Mouse (Mus musculus): ENCODE data around the gene Klf4. TPM values are rescaled to one million over a fixed set of nuclear protein-coding genes. Genes with fewer than 3 reads are reported as not detected.

The Klf4 gene
- 0.55 and 0.56 TPM in 2 replicates for polyA plus RNA-seq (2015; fragmentation: Nextera tagmentation; extraction: Ambion mirVana)

- DNase-seq (peak; percentile 46), ATAC-seq (ENCODE audit: low read depth) (peak; percentile 82)
- Histone ChIP-seq H3K36me3 (no peaks in the 10 kb centered on the region), H3K27me3 (peaks cover 83% of the 10 kb centered on the region), H3K4me2 (peak within 1 kb of the TSS; percentile 79), H3K27ac (no peak within 1 kb of the TSS), H3K4me3 (replicated peaks) (peak within 1 kb of the TSS; percentile 60), H3K9ac (peak within 1 kb of the TSS; percentile 45; the same call in 1 of the 2 replicates), H3K4me1 (replicated peaks) (peaks cover 22% of the 10 kb centered on the region), H3K9me3 (replicated peaks) (no peaks in the 10 kb centered on the region)
- under 1% methylated on average over 79 of the region's 99 CpGs for WGBS (ENCODE audit: insufficient replicate concordance)
These were observed at the start of gene Klf4 for GRCm38 (mm10) chr4:55532407-55533195. TSS of gene Klf4 (minus strand) at chr4:55532466.

GRCm38 (mm10) chr4:55571432-55571831 lies 39.2 kb upstream of the Klf4 start:
- no peaks in the 10 kb centered on the region for H3K9me3 ChIP-seq (replicated peaks)
- ATAC-seq (ENCODE audit: low read depth), result no peak
- H3K4me1 ChIP-seq (replicated peaks), result no peaks in the 10 kb centered on the region
- no peak for DNase-seq
- no peak overlapping the region for H3K9ac ChIP-seq
- H3K27ac ChIP-seq, result no peak overlapping the region
- 60% methylated on average over 2 of the region's 2 CpGs for WGBS (ENCODE audit: insufficient replicate concordance)
- no peak overlapping the region for H3K4me2 ChIP-seq
- H3K36me3 ChIP-seq, result no peaks in the 10 kb centered on the region
- H3K4me3 ChIP-seq (replicated peaks), result no peak overlapping the region
- H3K27me3 ChIP-seq, result peaks cover 38% of the 10 kb centered on the region

GRCm38 (mm10) chr4:55567986-55568385 lies 35.7 kb upstream of the Klf4 start:
- Histone ChIP-seq H3K9ac (no peak overlapping the region), H3K27me3 (peaks cover 50% of the 10 kb centered on the region), H3K4me1 (replicated peaks) (no peaks in the 10 kb centered on the region), H3K9me3 (replicated peaks) (no peaks in the 10 kb centered on the region), H3K4me2 (no peak overlapping the region), H3K36me3 (no peaks in the 10 kb centered on the region), H3K4me3 (replicated peaks) (no peak overlapping the region), H3K27ac (no peak overlapping the region)
- ATAC-seq (ENCODE audit: low read depth) (no peak), DNase-seq (no peak)
- WGBS (ENCODE audit: insufficient replicate concordance), result 61% methylated on average over 9 of the region's 9 CpGs

- no peak overlapping the region for H3K4me3 ChIP-seq (replicated peaks)
- ATAC-seq (ENCODE audit: low read depth), result no peak
- H3K27me3 ChIP-seq, result peaks cover 47% of the 10 kb centered on the region
- no peaks in the 10 kb centered on the region for H3K4me1 ChIP-seq (replicated peaks)
- H3K9ac ChIP-seq, result no peak overlapping the region
- WGBS (ENCODE audit: insufficient replicate concordance), result 70% methylated on average over 5 of the region's 5 CpGs
- no peak overlapping the region for H3K27ac ChIP-seq
- H3K4me2 ChIP-seq, result no peak overlapping the region
- no peaks in the 10 kb centered on the region for H3K9me3 ChIP-seq (replicated peaks)
- no peak for DNase-seq
- H3K36me3 ChIP-seq, result no peaks in the 10 kb centered on the region
These were observed 35.3 kb upstream of the Klf4 start for GRCm38 (mm10) chr4:55567575-55567974.

- H3K4me1 ChIP-seq (replicated peaks), result no peaks in the 10 kb centered on the region
- 73% methylated on average over 2 of the region's 2 CpGs for WGBS (ENCODE audit: insufficient replicate concordance)
These were observed 32.1 kb upstream of the Klf4 start for GRCm38 (mm10) chr4:55564317-55564716.

GRCm38 (mm10) chr4:55563050-55563449 lies 30.8 kb upstream of the Klf4 start:
- WGBS (ENCODE audit: insufficient replicate concordance), result 70% methylated on average over 8 of the region's 8 CpGs
- no peak overlapping the region for H3K4me3 ChIP-seq (replicated peaks)
- ATAC-seq (ENCODE audit: low read depth) (no peak), DNase-seq (no peak)
- H3K4me1 ChIP-seq (replicated peaks), result no peaks in the 10 kb centered on the region
- no peaks in the 10 kb centered on the region for H3K9me3 ChIP-seq (replicated peaks)
- peaks cover 36% of the 10 kb centered on the region; the same call in 1 of the 2 replicates for H3K27me3 ChIP-seq
- no peak overlapping the region for H3K9ac ChIP-seq
- H3K4me2 ChIP-seq, result no peak overlapping the region
- no peak overlapping the region for H3K27ac ChIP-seq
- H3K36me3 ChIP-seq, result no peaks in the 10 kb centered on the region

More at GRCm38 (mm10) chr4:55564317-55564716, 32.1 kb upstream of the Klf4 start:
- Histone ChIP-seq H3K9me3 (replicated peaks) (no peaks in the 10 kb centered on the region), H3K4me2 (no peak overlapping the region), H3K27ac (no peak overlapping the region), H3K27me3 (peaks cover 43% of the 10 kb centered on the region; the same call in 1 of the 2 replicates), H3K9ac (no peak overlapping the region), H3K4me3 (replicated peaks) (no peak overlapping the region), H3K36me3 (no peaks in the 10 kb centered on the region)
- DNase-seq (no peak), ATAC-seq (ENCODE audit: low read depth) (no peak)

GRCm38 (mm10) chr4:55562062-55562461 lies 29.8 kb upstream of the Klf4 start:
- DNase-seq (no peak), ATAC-seq (ENCODE audit: low read depth) (no peak)
- Histone ChIP-seq H3K9me3 (replicated peaks) (no peaks in the 10 kb centered on the region), H3K36me3 (no peaks in the 10 kb centered on the region), H3K4me1 (replicated peaks) (no peaks in the 10 kb centered on the region), H3K27ac (no peak overlapping the region), H3K4me2 (no peak overlapping the region), H3K27me3 (peaks cover 38% of the 10 kb centered on the region; the same call in 1 of the 2 replicates), H3K9ac (no peak overlapping the region), H3K4me3 (replicated peaks) (no peak overlapping the region)
- WGBS (ENCODE audit: insufficient replicate concordance), result 67% methylated on average over 3 of the region's 3 CpGs

- DNase-seq, result no peak
These were observed 14.6 kb upstream of the Klf4 start for GRCm38 (mm10) chr4:55546869-55547268.

GRCm38 (mm10) chr4:55542753-55543152 lies 10.5 kb upstream of the Klf4 start:
- Histone ChIP-seq H3K4me3 (replicated peaks) (no peak overlapping the region), H3K27me3 (peaks cover 33% of the 10 kb centered on the region), H3K27ac (no peak overlapping the region), H3K4me1 (replicated peaks) (no peaks in the 10 kb centered on the region), H3K4me2 (no peak overlapping the region), H3K36me3 (no peaks in the 10 kb centered on the region), H3K9ac (no peak overlapping the region), H3K9me3 (replicated peaks) (no peaks in the 10 kb centered on the region)
- WGBS (ENCODE audit: insufficient replicate concordance), result 23% methylated on average over 2 of the region's 2 CpGs
- ATAC-seq (ENCODE audit: low read depth) (no peak), DNase-seq (no peak)

More at GRCm38 (mm10) chr4:55546869-55547268, 14.6 kb upstream of the Klf4 start:
- no peak overlapping the region for H3K9ac ChIP-seq
- H3K4me2 ChIP-seq, result no peak overlapping the region
- WGBS (ENCODE audit: insufficient replicate concordance), result 76% methylated on average over 12 of the region's 12 CpGs
- H3K4me1 ChIP-seq (replicated peaks), result no peaks in the 10 kb centered on the region
- H3K27ac ChIP-seq, result no peak overlapping the region
- peaks cover 42% of the 10 kb centered on the region for H3K27me3 ChIP-seq
- H3K9me3 ChIP-seq (replicated peaks), result no peaks in the 10 kb centered on the region
- H3K4me3 ChIP-seq (replicated peaks), result no peak overlapping the region
- H3K36me3 ChIP-seq, result no peaks in the 10 kb centered on the region
- no peak for ATAC-seq (ENCODE audit: low read depth)

- no peak overlapping the region for H3K27ac ChIP-seq
- DNase-seq (no peak), ATAC-seq (ENCODE audit: low read depth) (no peak)
- peaks cover 31% of the 10 kb centered on the region for H3K27me3 ChIP-seq
- H3K4me3 ChIP-seq (replicated peaks), result no peak overlapping the region
- H3K4me2 ChIP-seq, result no peak overlapping the region
- H3K4me1 ChIP-seq (replicated peaks), result no peaks in the 10 kb centered on the region
- H3K9me3 ChIP-seq (replicated peaks), result no peaks in the 10 kb centered on the region
- H3K9ac ChIP-seq, result no peak overlapping the region
- no peaks in the 10 kb centered on the region for H3K36me3 ChIP-seq
- WGBS (ENCODE audit: insufficient replicate concordance), result 61% methylated on average over 4 of the region's 4 CpGs
These were observed 9.4 kb upstream of the Klf4 start for GRCm38 (mm10) chr4:55541654-55542053.

GRCm38 (mm10) chr4:55541221-55541620 lies 9.0 kb upstream of the Klf4 start:
- H3K4me1 ChIP-seq (replicated peaks), result no peaks in the 10 kb centered on the region
- ATAC-seq (ENCODE audit: low read depth), result no peak
- WGBS (ENCODE audit: insufficient replicate concordance), result 33% methylated on average over 4 of the region's 4 CpGs
- H3K9ac ChIP-seq, result no peak overlapping the region
- no peak for DNase-seq
- H3K4me3 ChIP-seq (replicated peaks), result no peak overlapping the region
- H3K27ac ChIP-seq, result no peak overlapping the region
- H3K9me3 ChIP-seq (replicated peaks), result no peaks in the 10 kb centered on the region
- H3K4me2 ChIP-seq, result no peak overlapping the region
- peaks cover 31% of the 10 kb centered on the region for H3K27me3 ChIP-seq
- no peaks in the 10 kb centered on the region for H3K36me3 ChIP-seq

GRCm38 (mm10) chr4:55535012-55535411 lies 2.7 kb upstream of the Klf4 start:
- Histone ChIP-seq H3K4me2 (no peak overlapping the region), H3K9ac (no peak overlapping the region), H3K9me3 (replicated peaks) (no peaks in the 10 kb centered on the region), H3K27ac (no peak overlapping the region), H3K36me3 (no peaks in the 10 kb centered on the region), H3K4me1 (replicated peaks) (peaks cover 20% of the 10 kb centered on the region), H3K27me3 (peaks cover 67% of the 10 kb centered on the region), H3K4me3 (replicated peaks) (no peak overlapping the region)
- DNase-seq (no peak), ATAC-seq (ENCODE audit: low read depth) (no peak)
